Mouse (Mus musculus) liver, embryonic 14.5 days (tissue): ENCODE results near the gene Rep15.

Experiments used
- CTCF ChIP-seq: IDR thresholded peaks from 2 replicates; pipeline ENCODE4 v1.5.1; 2016; ENCODE audit warnings: antibody characterized with exemption, low read depth, control low read depth
- EP300 ChIP-seq: IDR thresholded peaks from 2 replicates; pipeline ENCODE4 v1.6.1; 2016; ENCODE audit warnings: antibody characterized with exemption, low read depth

GRCm38 (mm10) chr6:147076878-147077277 is 44.5 kb downstream of the Rep15 start:
- TF ChIP-seq CTCF (no peak), EP300 (no peak)
